Mouse (Mus musculus) T-helper 2 cell (primary cell): ENCODE results near the gene Asb2.

Source experiments
- in situ Hi-C: fragments of 300-600 bp; cut with MboI, MseI; formaldehyde crosslinking; loops from one replicate; pipeline ENCODE4 v1.15.1; 2025; ENCODE audit warnings: high pct_unique_total_duplicates

Asb2 gene

DNA sequence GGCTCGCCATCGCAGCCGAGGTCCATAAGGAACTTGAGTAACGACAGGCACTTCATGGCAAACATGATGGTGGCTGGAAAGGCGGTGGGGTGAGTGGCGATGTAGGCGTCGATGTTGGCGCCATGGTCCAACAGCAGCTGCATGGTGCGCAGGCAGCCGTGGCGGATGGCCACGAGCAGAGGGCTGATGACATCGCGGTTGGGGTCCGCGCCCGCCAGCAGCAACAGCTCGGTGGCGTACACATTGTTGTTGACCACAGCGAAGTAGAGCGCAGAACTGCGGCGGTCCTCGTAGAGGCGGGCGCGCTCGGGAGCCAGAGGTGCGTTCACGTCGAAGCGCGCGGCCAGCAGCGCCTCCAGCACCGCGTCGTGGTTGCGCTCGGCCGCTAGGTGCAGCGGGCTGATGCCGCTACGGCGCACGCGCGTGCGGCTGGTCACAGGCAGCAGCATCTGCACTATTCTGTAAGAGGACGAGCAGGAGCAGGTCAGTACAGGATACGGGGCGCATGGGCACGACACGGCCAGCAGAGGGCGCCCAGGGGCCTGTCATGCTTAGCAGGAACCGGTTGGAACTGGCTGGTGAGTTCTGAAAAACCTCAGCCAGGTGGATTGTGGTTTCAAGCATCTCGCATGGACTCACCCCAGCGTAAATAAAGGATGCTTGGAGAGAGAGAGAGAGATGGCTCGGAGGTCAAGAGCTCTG, 30.5 kb downstream of the Asb2 start:
- in situ Hi-C loops, result loop anchor here (5.0 kb wide), 1 partner anchor 37 kb away; no protein-coding TSS in a partner anchor

DNA sequence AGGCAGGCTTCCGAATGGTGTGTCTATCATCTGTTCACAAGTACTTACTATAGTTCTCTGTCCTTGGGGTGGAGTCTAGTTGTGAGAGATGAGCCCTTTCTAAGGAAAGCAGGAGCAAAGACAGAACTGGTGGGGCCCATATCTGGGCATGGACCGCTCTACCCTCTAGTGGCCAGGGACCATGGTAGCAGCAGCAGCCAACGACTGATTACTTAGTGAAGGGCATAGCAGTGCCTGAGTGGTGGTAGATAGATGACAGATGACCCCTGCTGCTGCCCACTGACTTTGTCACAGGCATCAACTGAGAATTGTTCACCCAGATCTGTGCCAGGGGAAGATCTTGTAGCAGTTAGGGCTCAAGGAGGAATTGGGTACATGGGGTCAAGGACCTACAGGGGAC, 33.0 kb downstream of the Asb2 start:
- in situ Hi-C loops, result no loop called here

DNA sequence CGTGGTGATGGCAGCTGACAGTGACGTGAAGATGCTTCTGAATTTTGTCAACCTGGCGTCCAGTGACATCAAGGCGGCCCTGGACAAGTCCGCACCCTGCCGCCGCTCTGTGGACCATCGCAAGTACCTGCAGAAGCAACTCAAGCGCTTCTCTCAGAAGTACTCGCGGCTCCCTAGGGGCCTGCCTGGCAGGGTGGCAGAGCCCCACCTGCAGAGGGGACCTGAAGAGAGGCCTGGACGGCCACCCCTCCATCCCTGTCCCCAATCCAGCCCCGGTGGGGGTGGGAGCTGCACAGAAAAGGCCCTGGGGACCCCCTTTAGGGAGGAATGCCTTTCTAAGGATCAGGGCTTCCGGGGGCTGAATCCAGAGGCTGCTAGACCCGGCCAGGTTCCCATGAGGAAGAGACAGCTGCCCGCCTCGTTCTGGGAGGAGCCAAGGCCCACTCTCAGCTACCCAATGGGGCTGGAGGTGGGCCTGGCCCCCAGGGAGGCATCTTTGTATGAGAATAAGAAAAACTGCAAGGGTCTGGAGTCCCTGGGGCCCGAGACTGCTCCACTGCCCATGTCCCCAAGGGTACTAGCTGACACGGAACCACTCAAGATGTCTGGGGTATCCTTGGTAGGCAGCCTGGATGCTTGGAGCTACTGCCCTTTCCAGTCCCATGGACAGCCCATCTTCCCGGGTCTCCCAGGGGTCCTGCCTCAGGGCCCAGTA, 39.8 kb downstream of the Asb2 start:
- in situ Hi-C loops, result no loop called here

DNA sequence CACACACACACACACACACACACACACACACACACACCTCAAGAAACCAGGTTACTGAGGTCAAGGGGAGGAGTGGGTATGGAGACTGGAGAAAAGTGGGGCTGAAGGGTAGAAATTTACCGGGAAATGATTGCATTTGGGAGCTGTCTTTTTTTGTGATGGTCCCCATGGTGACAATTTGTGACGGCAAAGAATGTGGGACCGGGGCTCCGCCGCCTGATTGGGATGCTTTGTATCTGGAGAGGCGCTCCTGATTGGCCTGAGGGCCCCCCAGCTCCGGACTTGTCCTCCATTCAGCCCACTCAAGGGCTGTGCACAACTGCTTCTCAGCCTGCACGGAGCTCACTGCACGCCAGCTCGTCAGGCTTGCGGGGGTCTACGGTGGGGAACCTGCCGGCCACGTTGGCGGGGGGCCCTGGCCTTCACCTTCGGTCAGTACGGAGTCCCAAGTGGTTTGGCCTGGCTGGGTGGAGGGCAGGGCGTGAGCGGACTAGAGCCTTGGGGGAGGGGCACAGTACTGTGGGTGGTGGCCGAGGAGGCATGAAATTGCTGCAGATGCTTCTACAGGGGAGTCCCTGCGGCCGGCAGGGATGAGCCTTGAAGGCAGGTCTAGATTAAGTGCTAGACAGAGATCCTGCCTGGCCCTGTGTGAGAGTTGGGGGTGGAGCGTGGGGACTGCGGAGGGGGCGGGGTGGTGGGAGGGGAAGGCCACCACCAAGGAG, 41.0 kb downstream of the Asb2 start:
- in situ Hi-C loops, result no loop called here

DNA sequence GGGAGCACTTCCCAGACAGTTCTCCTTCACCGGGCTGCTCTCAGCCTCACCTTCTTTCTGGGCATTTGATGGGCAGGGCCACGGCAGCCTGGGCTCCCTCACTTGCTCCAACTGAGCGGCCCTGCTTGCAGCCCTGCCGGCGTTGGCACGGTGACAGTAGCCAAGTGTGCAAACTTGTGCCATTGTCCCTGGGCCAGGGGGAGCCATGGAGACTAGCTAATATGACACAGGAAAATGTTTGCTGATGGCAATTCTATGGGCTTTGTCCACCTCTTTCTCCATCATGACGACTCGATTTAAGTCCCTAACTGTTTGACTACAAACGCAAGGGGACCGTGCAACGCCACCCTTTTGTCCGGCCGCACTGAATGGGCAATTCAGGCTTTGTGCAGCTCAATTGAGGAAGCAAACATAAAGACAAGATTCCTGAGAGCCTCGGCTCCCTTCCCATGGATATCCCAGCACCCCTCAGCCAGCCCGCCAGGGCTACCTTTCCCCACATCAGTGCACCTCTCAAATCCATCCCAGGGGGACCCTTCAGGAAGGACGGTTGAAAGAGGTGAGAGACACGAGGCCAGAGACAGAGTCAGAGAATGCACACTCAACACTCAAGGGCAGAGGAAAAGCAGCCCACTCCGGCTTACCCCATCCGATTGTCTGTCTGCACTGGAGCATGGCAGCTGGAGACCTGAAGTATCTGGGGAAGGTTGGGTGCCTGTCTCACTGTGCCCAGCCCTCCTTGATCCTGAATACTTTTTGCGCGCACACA, 41.7 kb downstream of the Asb2 start:
- in situ Hi-C loops, result no loop called here

DNA sequence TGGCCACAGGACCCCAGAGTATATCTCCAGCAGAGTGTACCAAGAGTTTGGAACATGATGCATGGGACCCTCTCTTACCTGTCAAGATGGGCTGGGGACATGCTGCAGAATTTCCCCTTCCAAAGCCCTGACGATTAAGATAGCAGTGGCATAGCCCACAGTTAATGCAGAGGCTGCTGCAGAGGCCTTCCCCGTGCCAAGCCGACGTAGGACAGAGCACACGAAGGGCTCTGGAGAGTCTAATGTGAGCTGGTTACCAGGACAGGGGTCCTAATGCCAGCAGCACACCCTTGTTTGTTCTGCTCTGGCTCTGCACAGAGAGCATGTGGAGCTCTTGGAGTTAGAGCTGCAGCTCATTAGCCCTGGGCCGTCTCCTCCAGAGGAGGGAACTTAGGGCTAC, 42.5 kb downstream of the Asb2 start:
- in situ Hi-C loops, result no loop called here

DNA sequence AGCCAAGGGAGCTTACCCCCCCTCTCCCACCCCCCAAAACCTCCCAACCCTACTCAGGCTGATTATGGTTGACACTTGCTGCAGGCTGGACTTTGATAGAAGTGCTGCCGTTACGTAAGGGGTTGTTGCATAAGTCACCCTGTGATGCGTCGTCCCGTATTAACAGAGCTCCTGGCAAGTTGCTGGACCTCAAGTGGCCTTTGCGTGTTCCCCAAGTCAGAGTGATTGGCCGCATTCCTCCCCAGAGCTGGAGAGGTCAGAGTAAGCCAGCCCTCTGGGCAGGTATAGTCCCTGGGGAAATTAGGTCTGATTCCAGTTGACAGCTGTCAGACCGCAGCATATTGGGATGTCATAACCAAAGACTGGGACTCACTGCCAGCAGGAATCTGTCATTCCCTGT, 43.9 kb downstream of the Asb2 start:
- in situ Hi-C loops, result no loop called here

DNA sequence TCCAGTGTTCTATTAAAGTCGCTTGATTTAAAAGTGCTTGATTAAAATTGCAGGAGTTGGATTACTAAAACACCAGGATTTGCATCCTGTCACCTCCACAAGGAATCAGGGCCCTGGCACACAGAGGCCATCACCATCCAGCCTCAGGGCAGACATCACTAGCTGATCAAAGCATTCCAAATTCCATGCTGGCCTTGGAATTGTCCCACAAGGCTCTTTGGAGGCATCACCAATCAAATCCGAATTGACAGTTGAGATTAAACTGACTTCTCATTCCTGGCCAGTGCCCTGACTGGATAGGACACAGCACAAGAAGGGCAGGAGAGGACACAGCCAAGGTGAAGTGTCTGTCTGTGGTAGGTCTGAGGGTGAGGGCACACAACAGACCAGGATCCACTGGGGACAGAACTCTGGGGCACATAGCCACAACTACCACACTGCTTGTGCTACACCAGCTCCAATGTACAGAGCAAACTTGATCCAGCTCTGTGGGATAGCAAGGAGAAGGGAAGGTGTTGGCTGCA, 45.0 kb downstream of the Asb2 start, which contains the start of gene Fam181a:
Fam181a (plus strand) TSS at position 232 of the 524 bp plus-strand sequence.
- in situ Hi-C loops, result no loop called here

DNA sequence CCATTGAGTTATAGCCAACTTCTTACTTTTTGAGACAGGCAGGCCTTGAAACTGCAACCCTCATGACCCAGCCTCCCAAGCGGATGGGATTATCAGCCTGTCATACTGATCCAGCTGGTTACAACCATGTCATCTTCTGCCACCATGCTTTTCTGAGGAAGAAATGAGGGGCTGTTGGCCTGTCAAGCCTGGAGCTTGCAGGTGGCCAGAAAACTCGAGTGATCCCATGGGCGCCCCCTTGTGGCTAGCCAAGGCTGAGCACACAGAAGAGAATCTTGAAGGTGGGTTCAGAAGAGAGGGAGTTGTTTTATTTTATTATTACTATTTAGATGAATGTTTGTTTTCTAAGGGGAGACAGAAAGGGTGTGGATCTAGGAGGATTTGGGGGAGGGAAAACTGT, 49.1 kb downstream of the Asb2 start:
- in situ Hi-C loops, result loop anchor here (5.0 kb wide), 1 partner anchor 164 kb away; no protein-coding TSS in a partner anchor

DNA sequence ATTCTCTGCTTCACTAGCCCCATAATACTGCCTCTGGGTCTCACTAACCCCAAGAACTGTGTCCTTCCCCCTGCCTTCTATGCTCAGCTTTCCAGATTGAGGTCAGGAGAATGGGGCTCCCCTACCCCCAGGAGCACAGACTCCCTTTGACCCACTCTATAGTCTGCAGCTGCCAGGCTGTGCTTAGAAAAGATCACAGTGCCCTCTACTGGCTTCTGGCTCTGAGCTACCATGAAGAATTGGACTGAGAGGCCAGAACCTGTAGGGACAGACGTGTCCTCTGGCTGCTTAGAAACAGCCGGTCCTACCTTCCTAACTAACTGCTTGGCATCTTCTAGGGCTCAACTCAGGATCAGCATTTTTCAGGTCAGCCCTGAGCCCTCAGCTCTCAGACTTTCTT, 49.6 kb downstream of the Asb2 start:
- in situ Hi-C loops, result loop anchor here (5.0 kb wide), 1 partner anchor 164 kb away; no protein-coding TSS in a partner anchor

DNA sequence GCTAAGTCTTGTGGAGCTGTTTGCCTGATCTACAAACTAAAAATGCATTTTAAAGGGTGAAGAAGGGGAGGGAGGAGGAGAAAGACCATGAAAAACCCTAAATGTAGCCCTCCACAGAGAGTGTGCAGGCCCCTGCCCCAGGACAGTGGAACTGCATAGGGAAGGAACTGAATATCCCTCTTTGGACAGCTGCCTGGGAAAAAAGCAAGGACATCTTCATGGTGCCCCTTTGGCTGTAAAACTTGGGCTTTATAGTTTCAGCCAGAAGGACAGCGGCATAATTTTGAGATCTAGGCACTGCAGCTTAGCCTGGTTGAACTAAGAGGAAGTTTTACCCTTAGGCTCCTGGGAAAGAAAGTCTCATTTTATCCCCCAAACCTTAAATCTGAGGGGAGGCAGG, 52.8 kb downstream of the Asb2 start:
- in situ Hi-C loops, result no loop called here

DNA sequence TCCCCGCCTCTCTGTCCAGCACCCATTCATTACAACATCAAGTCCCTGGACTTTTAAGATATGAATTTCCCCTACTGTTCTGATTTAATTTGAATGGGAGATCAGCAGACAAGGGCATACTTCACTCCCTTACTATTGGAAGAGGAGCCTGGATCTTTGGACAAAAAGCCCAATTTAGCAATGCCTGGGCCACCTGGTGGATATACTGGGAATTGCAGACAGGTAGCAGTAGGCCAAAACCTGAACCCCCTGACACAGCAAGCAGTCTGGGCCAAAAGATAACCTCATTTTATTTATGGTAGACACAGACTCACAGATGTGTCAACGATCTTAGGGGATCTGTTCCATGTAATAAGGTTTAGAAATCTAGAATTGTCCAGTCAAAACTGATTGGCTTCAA, 54.2 kb downstream of the Asb2 start:
- in situ Hi-C loops, result no loop called here

DNA sequence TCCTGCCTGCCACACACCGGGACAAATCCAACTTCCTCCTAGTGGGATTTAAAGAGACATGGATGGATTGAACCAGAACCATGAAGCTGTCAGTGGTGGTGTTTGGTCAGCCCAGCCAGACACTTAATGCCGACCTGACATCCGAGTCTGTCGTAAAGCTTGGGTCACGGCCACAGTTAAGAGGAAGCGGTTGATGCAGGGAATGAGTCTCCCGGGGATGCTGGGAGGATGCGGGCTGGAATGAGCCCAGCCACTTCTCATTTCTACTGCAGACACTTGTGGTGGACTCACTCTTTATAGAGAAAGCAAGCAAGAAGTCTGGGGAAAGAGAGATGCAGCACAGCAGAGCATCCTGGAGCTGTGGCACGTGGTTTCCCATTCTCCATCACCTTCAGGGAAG, 55.3 kb downstream of the Asb2 start:
- in situ Hi-C loops, result no loop called here

DNA sequence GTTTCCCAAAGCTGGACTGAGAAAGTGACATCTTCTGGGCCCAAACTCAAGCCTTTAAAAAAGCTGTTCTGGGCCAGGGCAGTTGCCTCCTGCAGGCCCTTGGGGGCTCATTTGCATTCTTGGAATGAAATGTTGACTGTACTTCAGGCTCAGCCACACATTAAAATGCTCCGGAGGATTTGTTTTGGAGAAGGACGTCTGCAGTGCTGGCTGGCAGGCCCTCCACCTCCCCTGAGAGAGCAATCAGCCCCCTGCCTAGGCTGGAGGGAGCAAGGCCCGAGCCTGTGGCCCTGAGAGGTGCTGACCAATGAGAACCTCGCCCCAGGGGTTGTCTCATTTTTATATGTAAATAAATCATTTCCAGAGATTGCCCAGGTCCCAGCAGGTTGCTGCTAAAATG, 59.5 kb downstream of the Asb2 start:
- in situ Hi-C loops, result no loop called here

DNA sequence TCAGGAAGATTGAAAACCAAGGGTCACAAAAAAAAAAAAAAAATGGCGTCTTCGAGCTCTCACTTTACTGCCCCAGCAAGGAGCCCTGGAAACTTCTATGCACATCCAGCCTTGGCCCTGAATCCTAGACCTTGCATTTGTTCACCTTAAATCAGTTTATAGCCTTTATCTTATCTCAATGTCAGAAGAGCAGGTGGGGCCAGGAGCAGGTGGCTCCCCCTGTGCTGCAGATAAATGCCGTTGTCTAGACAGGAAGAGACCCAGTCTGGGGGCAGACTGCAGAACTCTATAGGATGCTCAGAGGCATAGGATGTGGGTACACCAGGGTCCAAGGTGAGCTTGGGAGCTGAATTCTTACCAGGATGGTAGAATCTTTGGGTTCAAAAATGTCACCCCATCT, 63.4 kb downstream of the Asb2 start:
- in situ Hi-C loops, result no loop called here

DNA sequence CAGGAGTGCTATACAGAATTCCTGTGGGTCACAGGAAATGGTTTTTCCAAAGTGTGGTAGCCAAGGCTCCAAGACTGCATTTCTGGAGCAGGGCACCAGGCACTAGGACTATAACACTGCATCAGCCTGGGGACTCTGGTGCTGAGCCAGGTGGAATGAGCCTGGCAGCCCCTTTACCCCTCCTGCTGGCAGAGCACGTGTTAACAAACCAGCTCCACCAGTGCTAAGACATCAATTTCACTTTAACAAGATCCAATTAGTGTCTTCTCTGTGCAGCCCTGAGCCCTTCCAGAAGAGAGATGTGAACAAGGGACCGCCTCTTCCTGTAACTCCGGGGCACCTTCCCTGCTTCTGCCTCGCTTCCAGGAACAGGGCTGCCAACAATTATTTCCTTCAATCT, 68.5 kb downstream of the Asb2 start:
- in situ Hi-C loops, result no loop called here

DNA sequence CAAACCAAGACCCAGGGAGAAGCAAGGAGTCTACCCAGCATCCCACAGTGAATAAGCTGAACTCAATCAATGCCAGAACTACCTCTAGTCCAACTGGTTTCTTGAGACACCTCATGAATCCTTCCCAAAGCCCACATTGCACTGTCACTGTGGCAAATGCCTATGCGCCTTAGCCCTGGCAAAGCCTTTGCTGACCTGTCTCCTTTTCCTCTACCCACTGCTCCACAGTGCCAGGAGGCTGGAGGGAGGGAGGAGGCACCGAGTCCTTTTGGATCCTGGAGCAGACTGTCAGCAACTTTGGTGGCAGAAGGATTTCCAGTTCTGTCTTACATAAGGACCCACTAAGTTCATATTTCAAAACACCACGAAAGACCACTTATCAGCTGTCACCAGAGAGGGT, 72.4 kb downstream of the Asb2 start:
- in situ Hi-C loops, result no loop called here

DNA sequence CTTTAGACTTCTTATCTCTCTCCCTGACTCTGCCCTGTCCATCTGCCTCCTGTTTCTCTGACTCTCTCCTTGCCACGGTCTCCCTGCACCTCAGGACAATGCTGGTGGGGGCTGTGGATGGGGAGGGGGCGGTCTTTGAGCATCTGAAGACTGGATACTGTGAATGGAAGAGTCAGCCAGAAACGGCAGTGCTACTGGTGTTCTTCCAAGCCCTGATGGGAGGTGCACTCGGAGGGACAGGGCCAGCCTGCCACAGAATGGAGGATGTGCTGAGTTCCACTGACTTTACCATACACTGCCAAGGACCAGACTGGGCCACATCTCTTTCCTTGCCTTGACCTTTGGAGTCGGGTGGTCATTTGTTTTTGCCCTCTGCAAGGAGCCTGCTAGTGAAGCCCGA, 72.9 kb downstream of the Asb2 start:
- in situ Hi-C loops, result no loop called here

DNA sequence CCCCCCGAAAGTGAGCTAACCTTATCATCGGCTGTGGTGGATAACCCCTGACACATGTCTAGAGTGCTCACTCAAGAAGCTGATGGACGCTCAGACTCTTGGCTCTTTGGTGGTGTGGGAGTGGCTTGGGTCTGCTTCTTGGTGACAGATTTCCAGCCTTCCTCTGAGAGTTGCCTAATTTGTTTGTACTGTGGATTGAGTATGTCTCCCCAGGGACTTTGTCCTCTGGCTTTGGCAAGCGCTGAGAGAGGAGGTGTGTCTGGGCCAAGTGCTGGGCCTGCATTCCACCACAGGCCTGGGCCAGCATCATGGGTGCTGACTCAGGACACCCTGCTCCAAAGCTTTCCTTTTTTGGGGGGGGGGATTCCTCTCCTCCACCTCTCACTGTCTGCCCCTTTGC, 73.9 kb downstream of the Asb2 start:
- in situ Hi-C loops, result no loop called here

DNA sequence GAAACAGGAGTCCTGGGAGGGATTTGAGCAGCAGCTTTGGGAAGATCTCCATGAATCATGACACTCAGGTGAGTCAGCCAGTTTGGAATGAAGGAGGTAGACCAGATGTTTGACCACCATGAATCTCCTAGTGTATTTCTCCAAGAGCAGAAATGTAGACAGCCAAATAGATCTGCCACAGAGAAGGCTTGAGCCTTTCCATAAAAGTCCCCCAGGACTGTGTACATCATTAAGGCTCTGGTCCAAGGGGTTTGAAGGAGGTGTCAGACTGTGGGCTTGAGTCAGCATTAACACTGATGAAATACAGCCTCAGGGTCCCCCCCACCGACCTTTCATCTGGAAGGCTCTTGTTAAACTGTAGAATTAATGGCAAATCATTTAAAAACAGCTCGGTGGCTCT, 74.3 kb downstream of the Asb2 start:
- in situ Hi-C loops, result no loop called here

DNA sequence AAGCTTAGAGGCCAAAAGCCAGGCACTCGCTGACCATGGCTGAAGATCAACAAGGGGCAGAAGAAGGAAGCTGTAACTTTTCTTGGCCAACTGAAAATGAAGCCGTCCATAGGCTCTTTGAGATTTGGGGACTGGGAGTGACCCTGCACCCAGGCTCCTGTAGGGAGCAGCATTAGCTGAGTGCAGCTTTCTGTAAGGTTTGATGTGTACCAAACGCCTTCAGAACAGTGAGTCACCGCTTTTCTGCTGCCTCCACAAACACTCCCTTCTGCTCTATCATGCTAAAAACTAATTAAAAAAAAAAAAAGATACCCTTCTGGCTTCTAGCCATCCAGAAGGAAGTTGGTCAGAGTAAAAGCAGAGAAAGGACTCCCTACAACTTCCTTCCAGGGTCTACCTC, 79.4 kb downstream of the Asb2 start:
- in situ Hi-C loops, result no loop called here

DNA sequence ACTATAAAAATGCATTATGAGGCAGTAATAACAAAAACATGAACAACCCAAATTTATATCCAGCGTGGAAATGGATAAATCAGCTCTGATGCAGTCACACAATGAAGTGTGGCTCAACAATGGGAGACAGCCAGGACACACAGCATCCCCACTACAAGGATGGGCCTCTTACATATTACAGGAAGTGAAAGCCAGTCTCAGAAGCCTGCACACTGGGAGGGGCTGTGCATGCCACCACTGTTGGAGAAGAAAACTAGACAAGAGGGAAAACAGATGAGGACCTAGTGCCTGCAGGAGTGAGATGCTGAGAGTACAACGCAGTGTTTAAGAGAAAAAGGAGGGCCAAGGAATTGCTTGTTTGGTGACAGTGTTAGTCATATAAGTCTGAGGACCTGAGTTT, 82.1 kb downstream of the Asb2 start:
- in situ Hi-C loops, result no loop called here
